16 mouse cellular contexts compared by ENCODE assay signal in genomic region chr10:102155853-102156252, GRCm38 (mm10).
DNase-seq lines count a peak whose midpoint lies in the region; ATAC-seq and TF ChIP-seq lines count a peak whose summit lies in the region.
"Had no signal": no experiment of that assay in that cellular context is flagged by ENCODE, and none has a peak within 500 bp of the region (broad histone marks: within the 10 kb centered on the region; RNA-seq: fewer than 3 reads in every experiment).

No protein-coding gene starts in this region.

- TF ChIP-seq RAD21 in MEL (IDR thresholded peaks at IDR 0.05; ENCODE audit: low read depth, low read length) = no peak

- 46% methylated on average over 1 of the region's 1 CpGs for WGBS in forebrain, embryonic 14.5 days
- 43% methylated on average over 1 of the region's 1 CpGs for WGBS in forebrain, embryonic 10.5 days
- WGBS in lung, postnatal 0 days = 40% methylated on average over 1 of the region's 1 CpGs

- H3K4me2 ChIP-seq in forebrain, embryonic 14.5 days (ENCODE audit: low read length) = no peak overlapping the region
- H3K4me2 ChIP-seq in lung, postnatal 0 days (replicated peaks; ENCODE audit: low read depth, low read length) = no peak overlapping the region
- H3K4me2 ChIP-seq: liver, embryonic 13.5 days had no signal

- DNase-seq in forebrain, embryonic 14.5 days (ENCODE audit: low spot score) = peak; percentile 10
- no peak for DNase-seq in forebrain, embryonic 10.5 days (ENCODE audit: extremely low spot score, low spot score)
- DNase-seq in lung, postnatal 0 days (ENCODE audit: low spot score) = no peak
- no peak for DNase-seq in lung, postnatal 36 days
- DNase-seq in MEL (ENCODE audit: low read depth, low spot score) = peak; percentile 5
- DNase-seq in layer of hippocampus, postnatal 10 days (ENCODE audit: low spot score in 2 of 2) = no peak
- DNase-seq: cerebellum, adult 18-20 months; kidney, adult 11 months; kidney, postnatal 25 days; layer of hippocampus, postnatal 36 days; left cerebral cortex, postnatal 4 days; liver, embryonic 13.5 days; retina, postnatal 1 day; thymus, adult 2 months had no signal

- peak; percentile 14; the same call in 1 of the 2 replicates for TF ChIP-seq CTCF in lung, postnatal 0 days (IDR thresholded peaks at IDR 0.05)
- TF ChIP-seq CTCF in MEL (IDR thresholded peaks at IDR 0.05 in 2 of 3, conservative IDR thresholded peaks at IDR 0.05 in 1 of 3; ENCODE audit: control insufficient read depth in 1 of 3, insufficient read depth in 1 of 3, low read depth in 2 of 3, low read length in 3 of 3, poor library complexity in 1 of 3, severe bottlenecking in 1 of 3) = peak in 1 of 3 experiments; percentile 14; a peak in 1 of 6 replicates

- H3K79me2 ChIP-seq in MEL (ENCODE audit: control insufficient read depth, insufficient read depth, low read length, poor library complexity) = no peaks in the 10 kb centered on the region

- no peaks in the 10 kb centered on the region for H3K9me3 ChIP-seq in forebrain, embryonic 14.5 days (replicated peaks; ENCODE audit: control insufficient read depth, low read length)
- no peaks in the 10 kb centered on the region for H3K9me3 ChIP-seq in forebrain, embryonic 10.5 days
- H3K9me3 ChIP-seq in lung, postnatal 0 days (ENCODE audit: low read length) = no peaks in the 10 kb centered on the region
- no peaks in the 10 kb centered on the region for H3K9me3 ChIP-seq in MEL (replicated peaks; ENCODE audit: insufficient read depth, low read length)
- H3K9me3 ChIP-seq: liver, embryonic 13.5 days had no signal

- TF ChIP-seq POLR2A in MEL (IDR thresholded peaks at IDR 0.05; ENCODE audit: control insufficient read depth in 1 of 2, insufficient read depth in 1 of 2, low read depth in 1 of 2, low read length in 2 of 2, poor library complexity in 1 of 2) = no peak

- no peaks in the 10 kb centered on the region for H3K4me1 ChIP-seq in forebrain, embryonic 14.5 days (ENCODE audit: control insufficient read depth, insufficient read depth, low read length)
- peaks cover 6% of the 10 kb centered on the region for H3K4me1 ChIP-seq in forebrain, embryonic 10.5 days
- no peaks in the 10 kb centered on the region for H3K4me1 ChIP-seq in lung, postnatal 0 days (ENCODE audit: insufficient read depth, low read depth, low read length)
- H3K4me1 ChIP-seq in MEL (ENCODE audit: control insufficient read depth in 1 of 2, insufficient read depth in 2 of 2, low read length in 2 of 2) = no peaks in the 10 kb centered on the region
- H3K4me1 ChIP-seq: liver, embryonic 13.5 days had no signal

- H3K9ac ChIP-seq in forebrain, embryonic 14.5 days (ENCODE audit: low read length) = no peak overlapping the region
- no peak overlapping the region for H3K9ac ChIP-seq in lung, postnatal 0 days (replicated peaks; ENCODE audit: low read depth)
- no peak overlapping the region for H3K9ac ChIP-seq in MEL (ENCODE audit: control insufficient read depth, low read depth, low read length, poor library complexity, severe bottlenecking)
- H3K9ac ChIP-seq: liver, embryonic 13.5 days had no signal

- no peak for ATAC-seq in forebrain, embryonic 14.5 days
- no peak for ATAC-seq in lung, postnatal 0 days
- ATAC-seq in common myeloid progenitor, adult 5-6 weeks (replicated peaks; ENCODE audit: low read depth, poor library complexity, severe bottlenecking) = peak; percentile 82
- ATAC-seq: CD4-positive, CD25-positive, alpha-beta regulatory T cell, adult 4 months had no signal

- H3K27ac ChIP-seq in forebrain, embryonic 14.5 days (ENCODE audit: low read depth, low read length) = no peak overlapping the region
- H3K27ac ChIP-seq in forebrain, embryonic 10.5 days = no peak overlapping the region
- H3K27ac ChIP-seq in lung, postnatal 0 days (ENCODE audit: low read length) = no peak overlapping the region
- no peak overlapping the region for H3K27ac ChIP-seq in MEL (ENCODE audit: control insufficient read depth, low read depth, low read length)
- H3K27ac ChIP-seq: liver, embryonic 13.5 days had no signal

- H3K36me3 ChIP-seq in forebrain, embryonic 14.5 days (ENCODE audit: control insufficient read depth, insufficient read depth, low read length) = no peaks in the 10 kb centered on the region
- H3K36me3 ChIP-seq in forebrain, embryonic 10.5 days (replicated peaks) = no peaks in the 10 kb centered on the region
- no peaks in the 10 kb centered on the region for H3K36me3 ChIP-seq in lung, postnatal 0 days (ENCODE audit: insufficient read depth, low read length)
- no peaks in the 10 kb centered on the region for H3K36me3 ChIP-seq in MEL (ENCODE audit: control insufficient read depth in 1 of 2, insufficient read depth in 2 of 2, low read length in 2 of 2)
- H3K36me3 ChIP-seq: liver, embryonic 13.5 days had no signal

- H3K27me3 ChIP-seq in forebrain, embryonic 14.5 days (replicated peaks; ENCODE audit: control insufficient read depth, insufficient read depth, low read length) = no peaks in the 10 kb centered on the region
- H3K27me3 ChIP-seq in forebrain, embryonic 10.5 days (ENCODE audit: poor library complexity, severe bottlenecking) = no peaks in the 10 kb centered on the region
- no peaks in the 10 kb centered on the region for H3K27me3 ChIP-seq in lung, postnatal 0 days (replicated peaks; ENCODE audit: insufficient read depth, low read length)
- H3K27me3 ChIP-seq in MEL (ENCODE audit: control insufficient read depth in 1 of 2, insufficient read depth in 2 of 2, low read length in 2 of 2) = no peaks in the 10 kb centered on the region; a peak in 1 of 4 replicates
- H3K27me3 ChIP-seq: liver, embryonic 13.5 days had no signal

- TF ChIP-seq EP300 in lung, postnatal 0 days (IDR thresholded peaks at IDR 0.05) = no peak
- TF ChIP-seq EP300 in MEL (IDR thresholded peaks at IDR 0.05; ENCODE audit: low read depth in 1 of 2, low read length in 2 of 2) = no peak

- H3K4me3 ChIP-seq in forebrain, embryonic 14.5 days (ENCODE audit: low read depth, low read length) = no peak overlapping the region
- H3K4me3 ChIP-seq in forebrain, embryonic 10.5 days = no peak overlapping the region
- no peak overlapping the region for H3K4me3 ChIP-seq in lung, postnatal 0 days (ENCODE audit: low read depth, low read length)
- H3K4me3 ChIP-seq in MEL (ENCODE audit: control insufficient read depth in 1 of 2, insufficient read depth in 1 of 2, low read depth in 2 of 2, low read length in 2 of 2) = no peak overlapping the region
- H3K4me3 ChIP-seq: liver, embryonic 13.5 days had no signal

TF ChIP-seq in MEL, 35 proteins besides CTCF, POLR2A, EP300 and RAD21:
- TF ChIP-seq SMC3 (IDR thresholded peaks at IDR 0.05; ENCODE audit: low read depth, low read length) (peak; percentile 29), GATA1 (IDR thresholded peaks at IDR 0.05; ENCODE audit: low read depth, low read length) (no peak)

Comparison
In these comparisons a context has a peak if more than half of its experiments do, and no peak if none do; other contexts are left out.
1. DNase-seq: peak in forebrain, embryonic 14.5 days (single experiment) and MEL (single experiment); none in forebrain, embryonic 10.5 days (single experiment), lung, postnatal 0 days (single experiment), lung, postnatal 36 days (single experiment) and layer of hippocampus, postnatal 10 days (0 of 2).